In the genomic region with DNA sequence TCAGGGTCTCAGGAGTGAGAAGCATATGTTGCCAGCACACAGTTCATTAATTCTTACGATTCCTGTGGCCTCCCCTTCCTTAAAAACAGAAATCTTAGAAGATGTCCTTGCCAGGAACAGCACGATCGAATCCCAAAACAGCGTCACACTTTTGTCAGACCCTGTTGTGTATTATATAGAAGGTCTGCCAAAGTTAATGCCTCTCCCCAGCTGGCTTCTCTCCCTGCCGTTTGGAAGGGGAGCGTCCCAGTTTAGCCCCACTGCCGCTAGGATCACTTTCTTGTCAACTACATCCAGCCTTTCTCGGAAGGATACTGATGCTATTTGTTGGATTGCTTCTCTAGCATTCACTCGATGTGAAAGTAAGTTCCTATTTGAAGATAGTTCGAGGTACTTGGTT, we compare ENCODE assay signal across 16 mouse cellular contexts.
"Had no signal": no experiment of that assay in that cellular context is flagged by ENCODE, and none has a peak within 500 bp of the region (broad histone marks: within the 10 kb centered on the region; RNA-seq: fewer than 3 reads in every experiment).

No protein-coding gene starts in this region.

- H3K4me3 ChIP-seq: left cerebral cortex, adult 2 months; limb, embryonic 12.5 days; liver, embryonic 12.5 days; liver, embryonic 15.5 days had no signal

- DNase-seq: kidney, adult 18-20 months; kidney, adult 9 months; kidney, postnatal 14 days; kidney, postnatal 4 days; layer of hippocampus, postnatal 36 days; liver; midbrain, embryonic 14.5 days; thymus, adult 18-20 months; thymus, postnatal 36 days had no signal

- H3K4me2 ChIP-seq: limb, embryonic 12.5 days; liver, embryonic 12.5 days; liver, embryonic 15.5 days; midbrain, embryonic 11.5 days had no signal

- H3K27me3 ChIP-seq: limb, embryonic 12.5 days; liver, embryonic 12.5 days; liver, embryonic 15.5 days had no signal

- ATAC-seq: inflammation-experienced regulatory T-cells, adult 6 months; intestine, embryonic 16.5 days; liver, embryonic 12.5 days had no signal

- H3K4me1 ChIP-seq: limb, embryonic 12.5 days; liver, embryonic 12.5 days; liver, embryonic 15.5 days had no signal

- H3K9me3 ChIP-seq: limb, embryonic 12.5 days; liver, embryonic 12.5 days; liver, embryonic 15.5 days had no signal

- H3K36me3 ChIP-seq: liver, embryonic 12.5 days; liver, embryonic 15.5 days had no signal

- H3K27ac ChIP-seq: limb, embryonic 12.5 days; liver, embryonic 12.5 days; liver, embryonic 15.5 days had no signal

- H3K9ac ChIP-seq: limb, embryonic 12.5 days; liver, embryonic 12.5 days; liver, embryonic 15.5 days had no signal
